In genomic region chr4:87957198-87957597, GRCm38 (mm10) we compare ENCODE assay signal across 16 mouse cellular contexts.
"Had no signal": no experiment of that assay in that cellular context is flagged by ENCODE, and none has a peak within 500 bp of the region (broad histone marks: within the 10 kb centered on the region; RNA-seq: fewer than 3 reads in every experiment).

No protein-coding gene starts in this region.

- H3K4me2 ChIP-seq: liver, embryonic 13.5 days; midbrain, embryonic 11.5 days had no signal

- ATAC-seq: inflammation-experienced regulatory T-cells, adult 6 months had no signal

- H3K9me3 ChIP-seq: liver, embryonic 13.5 days; megakaryocyte, embryonic 14.5 days had no signal

- H3K27me3 ChIP-seq: liver, embryonic 13.5 days; megakaryocyte, embryonic 14.5 days had no signal

- H3K9ac ChIP-seq: liver, embryonic 13.5 days had no signal

- H3K36me3 ChIP-seq: liver, embryonic 13.5 days had no signal

- H3K4me3 ChIP-seq: left cerebral cortex, adult 2 months; liver, embryonic 13.5 days; megakaryocyte, embryonic 14.5 days had no signal

- H3K27ac ChIP-seq: left cerebral cortex, adult 2 months; liver, embryonic 13.5 days had no signal

- DNase-seq: kidney, adult 2 months; kidney, postnatal 25 days; layer of hippocampus, postnatal 36 days; liver, embryonic 13.5 days; lung, adult 2 months; lung, postnatal 14 days; lung, postnatal 4 days; midbrain, embryonic 14.5 days; right cerebral cortex, adult 18-20 months; right cerebral cortex, postnatal 14 days; right cerebral cortex, postnatal 4 days; thymus, postnatal 25 days had no signal
